Comparison of ENCODE assay signal across 19 mouse cellular contexts in genomic region chr17:5582937-5583336, GRCm38 (mm10).
DNase-seq lines count a peak whose midpoint lies in the region; ATAC-seq and TF ChIP-seq lines count a peak whose summit lies in the region.
"Had no signal": no experiment of that assay in that cellular context is flagged by ENCODE, and none has a peak within 500 bp of the region (broad histone marks: within the 10 kb centered on the region; RNA-seq: fewer than 3 reads in every experiment).

No protein-coding gene starts in this region.

- no peak for TF ChIP-seq EP300 in heart, adult 2 months (IDR thresholded peaks at IDR 0.05; ENCODE audit: insufficient read depth, low read depth, low read length)
- TF ChIP-seq EP300 in lung, postnatal 0 days (IDR thresholded peaks at IDR 0.05) = no peak

- H3K79me2 ChIP-seq in heart, adult 2 months (replicated peaks; ENCODE audit: control insufficient read depth, insufficient read depth, low read length) = no peaks in the 10 kb centered on the region

- no peak overlapping the region for H3K4me3 ChIP-seq in heart, adult 2 months
- H3K4me3 ChIP-seq in hindbrain, postnatal 0 days (ENCODE audit: low read length) = no peak overlapping the region
- H3K4me3 ChIP-seq in hindbrain, embryonic 10.5 days = no peak overlapping the region
- H3K4me3 ChIP-seq in neural tube, embryonic 15.5 days (replicated peaks) = no peak overlapping the region
- no peak overlapping the region for H3K4me3 ChIP-seq in midbrain, postnatal 0 days (ENCODE audit: low read depth, low read length)
- no peak overlapping the region for H3K4me3 ChIP-seq in lung, postnatal 0 days (ENCODE audit: low read depth, low read length)
- H3K4me3 ChIP-seq: embryonic facial prominence, embryonic 10.5 days; heart, embryonic 10.5 days had no signal

- DNase-seq in heart, adult 2 months = no peak
- DNase-seq in heart, postnatal 4 days = no peak
- DNase-seq in hindbrain, postnatal 0 days (ENCODE audit: low spot score) = no peak
- DNase-seq in hindbrain, embryonic 10.5 days (ENCODE audit: low spot score) = no peak
- DNase-seq in neural tube, embryonic 10.5 days (ENCODE audit: extremely low spot score, low spot score) = no peak
- no peak for DNase-seq in midbrain, postnatal 0 days (ENCODE audit: low spot score)
- no peak for DNase-seq in lung, postnatal 0 days (ENCODE audit: low spot score)
- DNase-seq: adrenal gland, postnatal 14 days; cerebellum, postnatal 10 days; gastrocnemius, adult 2 months; gastrocnemius, postnatal 25 days; heart, postnatal 10 days had no signal

- H3K4me1 ChIP-seq in heart, adult 2 months (ENCODE audit: control insufficient read depth, insufficient read depth, low read length) = peaks cover 4% of the 10 kb centered on the region
- H3K4me1 ChIP-seq in hindbrain, postnatal 0 days (ENCODE audit: insufficient read depth, low read length) = peaks cover 10% of the 10 kb centered on the region
- peaks cover 14% of the 10 kb centered on the region for H3K4me1 ChIP-seq in hindbrain, embryonic 10.5 days (replicated peaks)
- H3K4me1 ChIP-seq in neural tube, embryonic 15.5 days = peaks cover 14% of the 10 kb centered on the region
- peaks cover 6% of the 10 kb centered on the region; the same call in 1 of the 2 replicates for H3K4me1 ChIP-seq in midbrain, postnatal 0 days (ENCODE audit: insufficient read depth, low read length)
- no peaks in the 10 kb centered on the region for H3K4me1 ChIP-seq in lung, postnatal 0 days (ENCODE audit: insufficient read depth, low read depth, low read length)
- H3K4me1 ChIP-seq: heart, embryonic 10.5 days had no signal

- no peak for ATAC-seq in hindbrain, postnatal 0 days
- ATAC-seq in neural tube, embryonic 15.5 days (ENCODE audit: low FRiP score) = no peak
- no peak for ATAC-seq in midbrain, postnatal 0 days (ENCODE audit: low FRiP score)
- ATAC-seq in lung, postnatal 0 days = no peak
- ATAC-seq: activated CD4-positive, CD25-positive, alpha-beta regulatory T cell, adult 4 months; forebrain, embryonic 14.5 days; intestine, embryonic 16.5 days; Patski had no signal

- H3K9me3 ChIP-seq in hindbrain, postnatal 0 days (ENCODE audit: low read length) = no peaks in the 10 kb centered on the region
- H3K9me3 ChIP-seq in hindbrain, embryonic 10.5 days = no peaks in the 10 kb centered on the region
- H3K9me3 ChIP-seq in neural tube, embryonic 15.5 days (replicated peaks) = no peaks in the 10 kb centered on the region
- H3K9me3 ChIP-seq in midbrain, postnatal 0 days (ENCODE audit: low read length) = no peaks in the 10 kb centered on the region
- no peaks in the 10 kb centered on the region for H3K9me3 ChIP-seq in lung, postnatal 0 days (ENCODE audit: low read length)
- H3K9me3 ChIP-seq: embryonic facial prominence, embryonic 10.5 days; heart, embryonic 10.5 days had no signal

- TF ChIP-seq CTCF in heart, adult 2 months (IDR thresholded peaks at IDR 0.05) = no peak
- no peak for TF ChIP-seq CTCF in hindbrain, postnatal 0 days (IDR thresholded peaks at IDR 0.05; ENCODE audit: low read depth)
- TF ChIP-seq CTCF in midbrain, postnatal 0 days (IDR thresholded peaks at IDR 0.05) = no peak
- TF ChIP-seq CTCF in lung, postnatal 0 days (IDR thresholded peaks at IDR 0.05) = no peak

- no peak overlapping the region for H3K9ac ChIP-seq in heart, adult 2 months (ENCODE audit: low read depth, low read length)
- H3K9ac ChIP-seq in hindbrain, postnatal 0 days (replicated peaks; ENCODE audit: low read length) = no peak overlapping the region
- no peak overlapping the region for H3K9ac ChIP-seq in neural tube, embryonic 15.5 days (replicated peaks)
- H3K9ac ChIP-seq in midbrain, postnatal 0 days (replicated peaks; ENCODE audit: low read length, poor library complexity, severe bottlenecking) = no peak overlapping the region
- no peak overlapping the region for H3K9ac ChIP-seq in lung, postnatal 0 days (replicated peaks; ENCODE audit: low read depth)

- TF ChIP-seq POLR2A in heart, adult 2 months (IDR thresholded peaks at IDR 0.05; ENCODE audit: insufficient read depth, low read depth, low read length) = no peak

- no peaks in the 10 kb centered on the region for H3K27me3 ChIP-seq in heart, adult 2 months (ENCODE audit: control insufficient read depth, insufficient read depth, low read length)
- H3K27me3 ChIP-seq in hindbrain, postnatal 0 days (ENCODE audit: insufficient read depth, low read length) = no peaks in the 10 kb centered on the region
- H3K27me3 ChIP-seq in hindbrain, embryonic 10.5 days (ENCODE audit: insufficient read depth, poor library complexity, severe bottlenecking) = no peaks in the 10 kb centered on the region
- H3K27me3 ChIP-seq in neural tube, embryonic 15.5 days (replicated peaks) = no peaks in the 10 kb centered on the region
- no peaks in the 10 kb centered on the region for H3K27me3 ChIP-seq in midbrain, postnatal 0 days (ENCODE audit: insufficient read depth, low read length)
- H3K27me3 ChIP-seq in lung, postnatal 0 days (replicated peaks; ENCODE audit: insufficient read depth, low read length) = no peaks in the 10 kb centered on the region
- H3K27me3 ChIP-seq: Patski had no signal

- intact Hi-C loops in heart, adult 2 months (cut with DNase I) = no loop called here

- whole genome bisulfite sequencing in heart, adult 2 months = 63% methylated on average over 5 of the region's 5 CpGs
- WGBS in hindbrain, postnatal 0 days = 81% methylated on average over 5 of the region's 5 CpGs
- 92% methylated on average over 5 of the region's 5 CpGs for WGBS in hindbrain, embryonic 10.5 days
- WGBS in neural tube, embryonic 15.5 days = 90% methylated on average over 5 of the region's 5 CpGs
- WGBS in midbrain, postnatal 0 days = 95% methylated on average over 5 of the region's 5 CpGs
- WGBS in lung, postnatal 0 days = 85% methylated on average over 5 of the region's 5 CpGs

- H3K4me2 ChIP-seq in hindbrain, postnatal 0 days (ENCODE audit: low read depth, low read length) = no peak overlapping the region
- H3K4me2 ChIP-seq in neural tube, embryonic 15.5 days = no peak overlapping the region
- H3K4me2 ChIP-seq in midbrain, postnatal 0 days (ENCODE audit: low read depth, low read length, poor library complexity, severe bottlenecking) = no peak overlapping the region
- H3K4me2 ChIP-seq in lung, postnatal 0 days (replicated peaks; ENCODE audit: low read depth, low read length) = no peak overlapping the region

- H3K36me3 ChIP-seq in heart, adult 2 months (ENCODE audit: control insufficient read depth, insufficient read depth, low read length) = no peaks in the 10 kb centered on the region
- no peaks in the 10 kb centered on the region for H3K36me3 ChIP-seq in hindbrain, postnatal 0 days (ENCODE audit: insufficient read depth, low read length)
- H3K36me3 ChIP-seq in hindbrain, embryonic 10.5 days = no peaks in the 10 kb centered on the region
- no peaks in the 10 kb centered on the region for H3K36me3 ChIP-seq in neural tube, embryonic 15.5 days
- H3K36me3 ChIP-seq in midbrain, postnatal 0 days (ENCODE audit: insufficient read depth, low read length) = no peaks in the 10 kb centered on the region
- H3K36me3 ChIP-seq in lung, postnatal 0 days (ENCODE audit: insufficient read depth, low read length) = no peaks in the 10 kb centered on the region
- H3K36me3 ChIP-seq: embryonic facial prominence, embryonic 10.5 days; heart, embryonic 10.5 days had no signal

- peak overlapping the region; percentile 40; the same call in 1 of the 2 replicates for H3K27ac ChIP-seq in heart, adult 2 months
- H3K27ac ChIP-seq in hindbrain, postnatal 0 days = peak overlapping the region; percentile 56; the same call in 1 of the 2 replicates
- no peak overlapping the region for H3K27ac ChIP-seq in hindbrain, embryonic 10.5 days
- peak overlapping the region; percentile 67; the same call in 1 of the 2 replicates for H3K27ac ChIP-seq in neural tube, embryonic 15.5 days (replicated peaks)
- peak overlapping the region; percentile 62; the same call in 1 of the 2 replicates for H3K27ac ChIP-seq in midbrain, postnatal 0 days (ENCODE audit: low read depth, low read length)
- H3K27ac ChIP-seq in lung, postnatal 0 days (ENCODE audit: low read length) = no peak overlapping the region
- H3K27ac ChIP-seq: embryonic facial prominence, embryonic 10.5 days; heart, embryonic 10.5 days had no signal

Comparison
In these comparisons a context has a peak if more than half of its experiments do, and no peak if none do; other contexts are left out.
1. H3K27ac ChIP-seq: peak in heart, adult 2 months (single experiment), hindbrain, postnatal 0 days (single experiment), neural tube, embryonic 15.5 days (single experiment) and midbrain, postnatal 0 days (single experiment); none in hindbrain, embryonic 10.5 days (single experiment) and lung, postnatal 0 days (single experiment).